Mouse (Mus musculus) heart, postnatal 10 days (tissue): Measurements from ENCODE around the gene Pigc. TPM values are rescaled to one million over a fixed set of nuclear protein-coding genes. Genes with fewer than 3 reads are reported as not detected.
A peak's percentile ranks its signal among the peaks of the same experiment; 100 is the strongest.

Source experiments
- DNase-seq, 2 experiments: peaks; one replicate each; pipeline ENCODE4 v3.0.0; 2021
- intact Hi-C: fragments of 180-260 bp; cut with DNase I; formaldehyde crosslinking; loops from one replicate; pipeline ENCODE4 v1.15.1; 2025
- total RNA-seq, 2 experiments: library from RNA; stranded (reverse); gene quantifications; 2 replicates each; pipeline ENCODE4 v1.2.3; 2021

Pigc gene
- total RNA-seq = 10 to 100 TPM; 20.6 to 21.9 TPM

DNA sequence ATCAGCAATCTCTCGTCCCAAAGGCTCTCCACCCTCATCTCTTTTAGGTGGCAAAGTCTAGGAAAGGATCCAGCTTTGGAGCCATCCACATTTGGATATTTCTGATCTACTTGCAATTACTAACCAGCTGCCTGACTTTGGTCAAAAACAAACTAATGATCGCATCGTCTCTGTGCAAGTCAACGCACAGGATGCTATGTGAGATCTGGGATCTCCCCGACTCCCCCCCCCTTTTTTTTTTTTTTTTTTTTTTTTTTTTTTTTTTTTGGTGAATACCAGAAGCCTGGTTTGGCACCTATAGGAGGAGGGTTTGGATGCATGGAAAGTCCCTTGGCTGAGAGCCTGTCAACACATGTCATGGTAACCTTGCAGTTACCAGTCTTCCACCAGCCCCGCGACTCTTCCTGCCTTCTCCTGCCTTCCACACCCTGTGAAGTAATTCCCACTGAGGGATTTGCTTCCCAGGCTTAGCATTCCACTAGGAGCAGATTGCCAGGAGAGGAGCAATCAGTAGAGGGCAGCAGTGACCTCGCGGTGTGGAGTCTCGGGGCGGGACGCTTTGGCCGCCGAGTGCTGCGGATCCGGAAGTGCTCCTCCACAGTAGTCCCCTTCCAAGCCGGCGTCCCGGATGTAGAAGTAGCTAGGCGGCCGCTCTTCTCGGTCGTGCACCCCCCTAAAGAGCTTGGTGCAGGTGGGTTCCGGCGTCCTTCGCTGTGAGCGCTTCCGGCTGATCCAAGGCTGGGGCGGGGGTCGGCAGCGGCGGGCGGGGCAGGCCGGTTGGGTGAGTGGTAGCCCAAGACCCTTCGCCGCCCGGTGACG lies at the start of gene Pigc:
Gene Pigc (plus strand): TSS at position 598 of the 819 bp plus-strand sequence.
- intact Hi-C loops = no loop called here
- peak; percentile 96 to 97 for DNase-seq

DNA sequence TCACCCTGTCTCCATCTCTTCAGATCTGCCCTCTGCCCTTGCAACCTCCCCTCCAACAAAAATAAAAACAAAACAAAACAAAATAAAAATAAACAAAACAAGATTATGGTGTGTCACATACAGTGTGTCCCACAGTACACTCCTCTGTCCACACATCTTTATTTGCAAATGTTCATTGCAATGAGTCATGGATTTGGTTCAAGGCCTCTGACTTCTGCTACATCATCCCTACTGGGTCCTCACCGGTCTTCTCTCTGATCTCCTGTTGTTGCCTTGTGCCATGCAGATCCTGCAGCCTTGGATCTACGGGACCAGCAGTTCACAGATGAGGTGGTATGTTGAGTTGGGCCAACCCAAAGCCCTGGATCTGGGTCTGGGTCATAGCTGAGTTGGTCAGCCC lies 49.4 kb upstream of the Pigc start:
- intact Hi-C loops = no loop called here

DNA sequence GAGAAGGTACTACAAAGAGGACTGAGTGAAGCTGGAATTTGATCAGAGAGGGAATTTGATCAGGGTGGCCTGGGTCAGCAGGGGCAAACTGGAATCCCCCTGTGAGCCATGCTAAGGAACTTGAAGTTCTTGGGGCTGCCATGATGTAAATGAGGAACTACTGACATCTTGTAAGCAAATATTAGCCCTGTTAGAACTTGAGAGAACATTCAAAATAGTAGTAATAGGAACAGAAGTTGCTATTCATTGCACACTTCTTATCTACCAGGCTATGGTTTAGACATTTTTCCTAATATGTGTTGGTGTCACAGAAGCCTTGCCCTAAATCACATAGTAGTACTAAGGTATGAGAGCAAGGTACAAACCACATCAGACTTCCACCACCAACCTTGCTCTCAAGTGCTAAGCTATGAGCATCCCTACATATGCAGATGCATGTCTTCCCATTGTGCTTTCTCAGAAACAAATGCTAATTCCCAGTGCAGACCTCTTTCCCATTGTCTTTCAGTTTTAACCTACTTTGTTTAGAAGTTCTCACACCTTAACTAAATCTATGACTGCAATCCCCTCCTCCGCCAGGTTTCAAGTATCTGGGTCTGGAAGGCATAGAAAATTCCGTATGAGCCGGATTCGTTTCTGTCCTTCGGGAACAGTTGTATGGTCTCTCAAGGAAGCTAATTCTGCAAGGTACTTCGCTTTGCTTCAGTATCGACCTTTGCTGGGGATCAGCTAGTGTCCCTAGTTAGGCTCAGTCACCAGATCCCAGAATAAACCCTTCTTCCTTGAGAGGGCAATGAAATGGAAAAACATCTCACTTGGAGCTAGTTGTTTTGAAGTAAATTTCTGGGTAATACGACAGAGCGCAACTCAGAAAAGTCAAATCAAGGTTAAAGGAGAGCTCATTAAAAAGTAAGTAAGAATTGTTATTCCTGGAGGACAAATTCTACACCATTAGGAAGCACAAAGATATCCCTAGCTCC lies 48.2 kb upstream of the Pigc start:
- DNase-seq = no peak
- intact Hi-C loops = no loop called here

More for the DNA sequence above, 49.4 kb upstream of the Pigc start:
- DNase-seq = no peak

DNA sequence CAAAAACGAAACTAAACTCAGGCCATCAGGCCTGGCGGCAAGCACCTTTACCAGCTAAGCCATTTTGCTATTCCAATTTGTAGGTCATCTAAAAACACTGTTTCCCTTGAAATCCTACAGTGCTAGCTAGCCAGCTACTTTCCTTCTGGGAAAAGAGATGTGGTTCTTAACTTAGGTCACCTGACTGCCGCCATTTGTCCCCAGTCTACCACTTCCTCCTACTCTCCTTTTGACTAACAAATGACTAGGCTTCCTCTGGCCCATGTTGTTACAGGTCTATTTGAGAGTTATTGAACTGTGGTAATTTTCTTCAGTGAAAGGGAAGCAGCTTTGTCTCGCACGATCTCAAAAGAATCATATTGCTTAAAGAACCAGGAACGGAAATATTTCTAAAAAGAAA lies 47.1 kb upstream of the Pigc start:
- DNase-seq = no peak
- intact Hi-C loops = no loop called here

DNA sequence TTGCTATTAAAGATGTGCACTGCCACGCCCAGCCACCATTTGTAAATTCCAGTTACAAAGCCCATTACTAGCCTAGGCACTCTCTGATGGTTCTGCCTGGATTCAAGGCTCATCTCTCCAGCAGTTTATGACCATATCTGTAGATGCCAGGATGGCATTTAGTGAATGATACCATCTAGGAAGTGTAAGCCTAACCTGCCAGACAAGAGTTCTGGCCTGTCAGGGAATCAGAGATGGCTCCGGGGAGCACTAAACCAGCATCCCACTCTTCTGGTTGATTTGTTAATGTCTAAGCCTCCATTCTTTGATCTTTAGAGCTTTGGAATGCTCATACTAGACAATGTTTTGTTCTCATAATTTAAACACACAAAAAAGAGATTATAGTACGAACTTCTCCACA lies 44.7 kb upstream of the Pigc start:
- DNase-seq = no peak
- intact Hi-C loops = no loop called here

DNA sequence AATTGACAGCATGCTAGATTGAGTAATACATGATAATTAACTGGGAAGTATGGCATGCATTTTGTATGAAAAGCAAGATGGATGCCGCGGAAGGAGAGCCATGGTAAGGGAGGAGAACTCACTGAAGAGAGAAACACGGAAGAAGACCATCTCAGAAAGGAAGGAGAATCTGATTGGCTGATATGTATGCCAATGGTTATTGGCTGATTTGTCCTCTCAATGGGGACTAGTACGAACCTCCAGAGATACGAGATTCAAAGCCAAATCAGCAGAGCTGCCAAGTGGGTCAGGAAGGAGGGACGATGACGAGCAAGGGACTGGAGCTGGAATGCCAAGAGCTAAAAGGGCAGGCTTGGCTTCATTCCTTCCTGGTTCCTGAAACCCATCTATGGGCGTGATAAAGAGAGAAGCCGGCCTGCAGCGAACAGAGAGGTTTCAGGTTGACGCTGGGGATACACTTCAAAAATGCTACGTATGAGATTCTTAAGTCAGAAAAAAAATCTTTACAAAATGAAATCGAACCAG lies 43.6 kb upstream of the Pigc start:
- peak; percentile 32 to 37 for DNase-seq
- intact Hi-C loops = no loop called here

DNA sequence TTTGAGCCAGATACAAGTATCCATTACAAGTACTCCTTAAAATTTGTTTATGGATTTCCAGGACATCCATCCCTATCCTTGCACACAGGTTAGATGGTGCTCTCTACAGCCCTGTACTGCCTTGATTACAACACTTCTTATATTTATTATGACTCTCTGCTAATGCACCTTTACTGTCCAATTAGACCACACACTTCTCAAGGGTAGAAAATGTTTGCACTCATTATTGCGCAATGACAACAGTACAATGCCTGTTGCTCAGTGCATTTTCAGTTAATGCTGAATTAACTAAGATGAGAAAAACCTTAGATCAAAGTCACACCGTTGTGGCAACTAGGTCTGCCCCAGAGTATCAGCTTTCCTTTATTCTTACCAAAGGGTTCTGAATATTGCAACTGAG lies 41.0 kb upstream of the Pigc start:
- intact Hi-C loops = no loop called here
- DNase-seq = no peak

DNA sequence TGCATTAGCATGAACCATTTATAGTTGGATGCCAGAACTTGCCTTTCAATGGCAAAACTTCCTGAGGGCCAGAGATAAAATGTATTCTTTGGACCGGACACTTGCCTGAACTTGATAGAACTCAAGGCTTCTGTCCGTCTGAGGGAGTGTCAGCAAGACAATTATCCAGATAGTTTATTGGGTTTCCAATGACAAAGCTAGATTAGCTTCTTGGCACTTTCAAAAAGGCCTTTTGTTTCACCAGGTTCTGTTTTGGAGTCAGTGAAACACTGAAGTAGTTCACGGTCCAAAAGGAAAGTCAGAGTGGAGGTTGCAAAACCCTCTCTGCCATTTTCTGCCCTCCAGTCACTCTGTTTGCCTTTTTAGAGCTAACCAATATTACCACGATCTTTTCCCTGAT lies 37.7 kb upstream of the Pigc start:
- DNase-seq = no peak
- intact Hi-C loops = no loop called here

DNA sequence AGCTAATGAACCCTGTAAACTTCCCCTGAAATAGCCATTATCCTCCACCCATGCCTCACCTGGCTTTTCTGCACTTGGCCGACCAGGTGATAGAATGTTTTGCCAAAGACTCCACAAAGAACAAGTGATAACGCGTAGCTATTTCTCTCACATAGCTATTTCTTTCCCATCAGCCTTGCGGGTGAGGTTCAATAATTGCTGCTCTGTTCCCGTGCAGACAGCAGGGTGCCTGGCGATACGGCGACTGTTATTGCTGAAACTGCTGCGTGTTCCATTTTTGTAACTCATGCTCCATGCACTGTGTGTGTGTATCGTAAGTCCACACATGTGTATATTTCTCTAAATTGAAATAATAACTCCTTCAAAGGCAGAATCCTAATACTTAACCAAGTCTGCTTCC lies 37.2 kb upstream of the Pigc start:
- DNase-seq = no peak
- intact Hi-C loops = no loop called here

DNA sequence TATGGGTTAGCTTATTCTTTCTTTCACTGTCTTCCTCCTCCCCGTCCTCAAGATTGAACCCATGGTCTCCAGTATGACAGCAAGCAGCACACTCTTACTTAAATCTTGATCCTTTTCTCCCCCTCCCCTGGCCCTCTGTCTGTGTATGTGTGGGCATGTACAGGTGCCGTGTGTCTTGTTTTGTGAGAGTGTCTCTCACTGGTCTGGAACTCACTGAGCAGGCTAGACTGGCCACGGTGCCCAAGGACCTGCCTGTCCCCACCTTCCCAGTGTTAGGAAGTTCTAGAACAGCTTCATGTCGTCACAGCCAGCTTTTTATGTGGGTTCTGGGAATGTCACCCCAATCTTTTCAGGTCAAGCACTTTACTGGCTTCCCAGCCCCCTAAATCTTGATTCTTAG lies 36.7 kb upstream of the Pigc start:
- intact Hi-C loops = no loop called here
- no peak for DNase-seq

DNA sequence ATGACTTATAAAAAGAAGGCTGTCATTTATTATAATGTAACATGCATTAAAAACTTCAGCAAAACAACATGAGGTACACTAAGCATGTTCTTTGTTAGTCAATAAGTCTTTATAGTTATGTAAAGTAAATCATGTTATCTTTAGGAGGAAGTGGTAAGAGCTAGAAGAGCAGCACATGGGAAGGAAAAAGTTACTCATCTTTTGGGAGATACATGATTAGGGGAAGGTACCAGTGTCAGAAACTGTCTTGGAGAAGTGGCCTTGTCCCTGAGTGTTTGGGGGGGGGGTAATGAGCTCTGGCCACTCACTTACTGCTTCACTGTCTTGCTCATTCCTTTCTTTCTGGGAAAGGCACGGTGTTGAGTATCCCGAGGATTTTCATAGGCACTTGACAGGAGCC lies 26.9 kb upstream of the Pigc start:
- DNase-seq = no peak
- intact Hi-C loops = no loop called here

DNA sequence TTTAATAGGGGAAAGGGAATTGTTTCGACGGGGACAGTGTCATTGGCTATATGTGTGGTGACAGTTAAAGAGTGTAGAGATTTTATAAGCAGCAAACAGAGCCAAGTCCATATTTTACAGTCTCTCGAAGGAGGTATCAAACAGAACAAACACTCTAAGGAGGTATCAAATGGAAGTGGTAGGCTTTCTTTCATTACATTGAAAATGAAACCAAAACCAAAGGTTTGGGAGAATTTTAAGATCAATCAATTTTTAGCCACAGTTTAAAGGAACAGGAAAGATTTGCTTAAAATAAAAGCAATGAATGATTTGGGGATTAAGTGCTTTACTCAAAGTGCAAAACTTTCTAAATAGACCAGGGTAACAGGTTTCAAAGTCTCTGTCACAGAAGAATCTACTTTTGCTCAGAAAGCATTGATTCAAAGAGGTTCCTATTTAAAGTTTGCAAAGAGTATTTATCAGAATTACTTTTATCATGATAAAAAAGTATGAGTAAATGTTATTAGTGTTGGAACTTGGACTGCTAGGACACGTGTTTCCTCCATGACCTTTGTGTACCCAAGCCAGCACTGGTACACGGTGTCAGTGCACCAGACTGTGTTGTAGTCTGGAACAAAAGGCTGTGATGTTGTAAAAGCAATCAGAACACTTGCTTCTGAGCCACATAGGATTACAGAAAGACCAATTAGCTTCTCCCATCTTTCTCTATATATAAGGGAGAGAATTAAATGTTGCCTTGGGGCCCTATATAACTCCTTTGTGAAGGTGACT lies 17.8 kb upstream of the Pigc start:
- intact Hi-C loops = no loop called here
- DNase-seq = no peak

DNA sequence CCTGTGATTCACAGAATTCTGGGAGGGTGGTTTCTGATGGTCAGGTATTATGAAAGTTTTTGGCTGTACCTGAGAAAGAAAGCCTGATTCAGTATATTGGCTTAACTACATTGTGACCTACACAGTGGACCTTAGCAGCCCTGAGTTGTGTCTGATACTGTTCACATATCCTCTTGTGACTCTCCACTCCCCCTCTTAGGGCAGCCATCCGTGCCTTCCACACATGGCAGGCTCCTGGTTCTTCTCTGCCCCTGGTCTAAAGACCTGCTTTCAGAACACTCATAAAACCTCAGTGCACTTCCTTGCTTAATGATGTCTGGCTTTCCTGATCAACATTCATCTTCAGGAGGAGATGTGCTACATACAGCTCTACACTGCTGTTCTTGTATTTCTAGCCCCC lies 16.4 kb upstream of the Pigc start:
- no peak for DNase-seq
- intact Hi-C loops = no loop called here

DNA sequence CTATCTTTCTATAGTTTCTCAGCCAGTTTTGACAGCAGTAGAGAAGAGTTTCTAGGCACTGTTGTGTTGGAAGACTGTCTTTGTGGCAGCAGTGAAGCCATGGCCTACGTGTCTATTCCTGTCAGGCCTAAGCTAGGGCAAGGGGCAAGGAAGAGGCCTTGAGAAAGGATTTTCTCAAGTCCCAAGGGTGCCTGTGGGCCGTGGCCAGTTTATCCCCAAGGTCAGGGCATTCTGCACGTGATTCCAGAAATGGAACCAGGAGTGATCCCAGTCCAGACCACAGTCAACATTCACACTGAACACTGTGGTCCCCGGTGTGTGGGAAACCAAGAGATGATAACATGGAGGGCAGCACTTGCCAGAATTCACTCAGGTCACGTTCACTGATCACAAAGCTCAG lies 13.1 kb upstream of the Pigc start:
- intact Hi-C loops = no loop called here

DNA sequence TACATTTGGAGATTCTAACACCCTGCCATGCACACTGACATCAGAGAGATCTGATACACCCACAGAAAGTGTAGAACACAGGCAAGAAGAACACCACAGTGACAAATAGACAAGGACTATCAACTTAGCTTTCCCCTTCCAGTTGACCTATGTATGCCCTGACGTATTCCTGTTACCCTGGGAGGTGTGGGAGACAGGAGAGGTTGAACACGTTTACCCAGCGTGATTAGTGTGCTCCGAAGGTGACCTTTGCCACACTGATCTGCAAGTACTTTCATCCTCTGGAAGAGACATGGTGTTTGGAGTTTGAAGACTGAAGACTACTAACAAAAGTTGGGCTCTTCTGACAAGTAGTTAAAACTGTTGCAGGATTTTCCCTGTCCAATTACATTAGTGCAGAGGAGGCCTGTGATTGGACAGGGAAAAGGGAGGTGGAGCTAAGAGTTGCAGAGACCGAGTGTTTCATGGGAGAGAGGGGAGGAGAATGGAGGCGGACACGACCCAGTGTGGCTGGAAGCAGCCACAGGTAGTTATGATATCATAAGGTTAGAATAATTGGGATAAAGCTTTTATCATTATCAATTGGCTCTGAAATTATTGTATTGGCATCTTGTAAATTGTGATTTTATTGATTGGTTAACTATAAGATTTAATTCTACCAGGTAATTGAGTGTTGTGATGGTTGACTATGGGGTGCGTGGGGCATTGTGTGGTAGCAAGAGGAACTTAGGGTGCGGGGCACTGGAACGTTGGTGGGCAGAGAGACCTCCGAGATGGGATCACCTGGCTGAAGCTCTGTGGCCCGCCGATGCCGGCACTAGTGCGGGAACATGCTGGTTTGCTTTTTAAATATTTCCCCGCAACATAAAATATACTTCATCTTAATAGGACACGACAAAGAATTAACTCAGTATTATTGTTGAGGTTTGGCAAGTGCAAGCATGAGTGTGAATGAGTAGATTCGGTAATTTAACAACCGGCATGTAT lies 10.7 kb upstream of the Pigc start:
- DNase-seq = no peak
- intact Hi-C loops = no loop called here

More for the DNA sequence above, 13.1 kb upstream of the Pigc start:
- DNase-seq = no peak

DNA sequence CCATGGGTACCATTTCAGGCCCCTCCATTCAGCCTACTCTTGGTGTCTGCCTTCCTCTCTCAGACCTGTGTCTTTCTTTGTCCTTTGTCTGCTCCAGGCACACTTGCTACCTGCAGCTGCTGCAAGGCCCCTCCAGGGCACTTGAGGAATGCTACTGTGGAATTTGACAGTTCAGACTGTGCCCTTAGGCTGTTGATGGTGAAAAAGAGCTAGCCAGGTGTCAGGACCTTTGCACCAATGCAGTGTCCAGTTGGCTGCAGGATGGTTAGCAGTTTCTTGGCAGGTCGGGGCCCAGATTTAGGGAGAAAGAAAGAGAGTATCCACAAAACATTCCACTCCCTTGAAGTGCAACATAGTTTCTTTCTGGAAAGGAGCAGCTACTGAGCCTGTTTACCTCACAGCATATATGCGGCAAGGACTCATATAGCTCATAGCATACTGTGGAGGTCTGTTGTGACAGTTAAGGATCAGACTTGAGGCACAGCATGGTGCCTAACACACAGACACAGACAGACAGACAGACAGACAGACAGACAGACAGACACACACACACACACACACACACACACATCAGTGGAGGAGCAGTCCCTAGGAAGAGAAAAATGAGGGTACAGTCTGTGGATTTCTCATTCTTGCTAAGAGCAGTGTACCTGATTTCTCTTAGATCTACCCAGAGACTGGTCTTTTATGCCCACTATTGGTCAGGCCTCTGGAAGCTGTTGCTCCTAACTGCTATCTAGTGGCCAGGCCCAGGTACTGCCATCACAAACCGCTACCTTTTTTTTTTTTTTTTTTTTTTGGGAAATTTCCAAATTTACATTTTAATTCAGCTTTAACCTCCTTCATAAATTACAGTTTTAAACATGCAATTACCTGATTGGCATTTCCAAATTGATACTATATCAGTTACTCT lies 6.3 kb upstream of the Pigc start:
- peak in 1 of 2 experiments; percentile 27 for DNase-seq
- intact Hi-C loops = loop anchor here (2.0 to 5.0 kb wide), 2 partner anchors 88 to 215 kb away; no protein-coding TSS in a partner anchor

DNA sequence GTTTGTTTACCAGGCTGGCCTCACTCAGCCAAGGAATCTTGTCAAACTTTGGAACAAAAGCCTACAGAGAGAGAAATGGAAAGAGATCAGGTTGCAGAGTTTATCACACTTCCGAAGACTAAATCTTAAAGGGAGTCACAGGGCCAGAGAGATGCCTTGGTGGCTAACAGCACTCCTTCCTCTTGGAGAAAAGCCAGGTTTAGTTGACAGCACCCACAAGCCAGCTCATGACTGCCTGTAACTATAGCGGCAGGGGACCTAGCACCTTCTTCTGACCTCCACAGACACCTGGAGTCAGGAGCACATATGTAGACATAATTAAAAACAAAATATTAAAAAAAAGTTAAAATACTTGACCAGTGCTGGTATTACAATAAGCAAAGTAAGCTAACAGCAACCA lies 1.1 kb upstream of the Pigc start:
- intact Hi-C loops = no loop called here
- DNase-seq = no peak

DNA sequence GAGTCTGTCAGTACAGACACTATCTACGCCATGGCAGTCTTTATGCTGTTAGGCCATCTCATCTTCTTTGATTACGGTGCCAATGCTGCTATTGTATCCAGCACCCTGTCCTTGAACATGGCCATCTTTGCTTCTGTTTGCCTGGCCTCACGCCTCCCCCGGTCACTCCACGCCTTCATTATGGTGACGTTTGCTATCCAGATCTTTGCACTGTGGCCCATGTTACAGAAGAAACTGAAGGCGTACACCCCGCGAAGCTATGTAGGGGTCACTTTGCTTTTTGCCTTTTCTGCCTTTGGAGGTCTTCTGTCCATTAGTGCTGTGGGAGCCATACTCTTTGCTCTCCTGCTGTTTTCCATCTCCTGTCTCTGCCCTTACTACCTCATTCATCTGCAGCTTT lies 1.9 kb downstream of the Pigc start:
- intact Hi-C loops = loop anchor here (10.0 kb wide), 1 partner anchor 566 kb away; no protein-coding TSS in a partner anchor
- DNase-seq = no peak
